Mouse (Mus musculus) telencephalon, adult 2 months (tissue): ENCODE data around the gene Crebrf.
A peak's percentile ranks its signal among the peaks of the same experiment; 100 is the strongest.

ENCODE experiments used
- DNase-seq: peaks from one replicate; pipeline ENCODE4 v3.0.0-alpha.2; 2011; ENCODE audit warnings: low read depth, low spot score

Crebrf gene

GRCm38 (mm10) chr17:26715271-26715758, at the start of gene Crebrf:
Crebrf (plus strand) TSS chr17:26715650.
- peak; percentile 97 for DNase-seq

- DNase-seq: no peak
These were observed 44.2 kb upstream of the Crebrf start for GRCm38 (mm10) chr17:26671268-26671667.

- DNase-seq: no peak
These were observed 39.6 kb upstream of the Crebrf start for GRCm38 (mm10) chr17:26675845-26676244.

- peak; percentile 86 for DNase-seq
These were observed 39.2 kb upstream of the Crebrf start for GRCm38 (mm10) chr17:26676252-26676615.

GRCm38 (mm10) chr17:26676616-26677376, 38.7 kb upstream of the Crebrf start:
- no peak for DNase-seq

- no peak for DNase-seq
These were observed 37.5 kb upstream of the Crebrf start for GRCm38 (mm10) chr17:26677711-26678637.

GRCm38 (mm10) chr17:26681276-26681675, 34.2 kb upstream of the Crebrf start:
- no peak for DNase-seq

GRCm38 (mm10) chr17:26686334-26687000, 29.0 kb upstream of the Crebrf start:
- no peak for DNase-seq

GRCm38 (mm10) chr17:26688795-26689735, 26.4 kb upstream of the Crebrf start:
- no peak for DNase-seq

- DNase-seq: no peak
These were observed 25.6 kb upstream of the Crebrf start for GRCm38 (mm10) chr17:26689810-26690209.

GRCm38 (mm10) chr17:26690236-26690635, 25.2 kb upstream of the Crebrf start:
- DNase-seq: no peak

GRCm38 (mm10) chr17:26691110-26691509, 24.3 kb upstream of the Crebrf start:
- no peak for DNase-seq

GRCm38 (mm10) chr17:26693424-26693823, 22.0 kb upstream of the Crebrf start:
- DNase-seq: no peak

- no peak for DNase-seq
These were observed 21.3 kb upstream of the Crebrf start for GRCm38 (mm10) chr17:26694171-26694570.

GRCm38 (mm10) chr17:26695193-26695592, 20.3 kb upstream of the Crebrf start:
- no peak for DNase-seq

- DNase-seq: no peak
These were observed 16.6 kb upstream of the Crebrf start for GRCm38 (mm10) chr17:26698846-26699245.

GRCm38 (mm10) chr17:26699819-26700616, 15.4 kb upstream of the Crebrf start:
- DNase-seq: no peak

- DNase-seq: no peak
These were observed 13.9 kb upstream of the Crebrf start for GRCm38 (mm10) chr17:26701565-26701964.

- DNase-seq: no peak
These were observed 12.8 kb upstream of the Crebrf start for GRCm38 (mm10) chr17:26702621-26703020.

- DNase-seq: no peak
These were observed 11.8 kb upstream of the Crebrf start for GRCm38 (mm10) chr17:26703671-26704070.
